Mouse (Mus musculus): Measurements from ENCODE around the gene Phf8. TPM values are rescaled to one million over a fixed set of nuclear protein-coding genes. Genes with fewer than 3 reads are reported as not detected.

The Phf8 gene
- polyA plus RNA-seq, 1 experiment from 2014 or later, result 21.3 TPM

- 77% methylated on average over 2 of the region's 2 CpGs for WGBS
- peaks cover 15% of the 10 kb centered on the region for H3K27me3 ChIP-seq (ENCODE audit: insufficient read depth, poor library complexity, severe bottlenecking)
- no peak overlapping the region for H3K4me3 ChIP-seq
- H3K4me1 ChIP-seq (replicated peaks), result no peaks in the 10 kb centered on the region
- DNase-seq (ENCODE audit: low spot score), result no peak
- H3K27ac ChIP-seq, result no peak overlapping the region
- H3K9me3 ChIP-seq, result no peaks in the 10 kb centered on the region
- no peaks in the 10 kb centered on the region for H3K36me3 ChIP-seq
Measured at GRCm38 (mm10) chrX:151643386-151643785, 122.9 kb downstream of the Phf8 start.

- 56% methylated on average over 2 of the region's 2 CpGs for WGBS
- no peaks in the 10 kb centered on the region for H3K9me3 ChIP-seq
- H3K36me3 ChIP-seq, result no peaks in the 10 kb centered on the region
- H3K4me3 ChIP-seq, result no peak overlapping the region
- no peak overlapping the region for H3K27ac ChIP-seq
- no peak for DNase-seq (ENCODE audit: low spot score)
- no peaks in the 10 kb centered on the region for H3K4me1 ChIP-seq (replicated peaks)
- H3K27me3 ChIP-seq (ENCODE audit: insufficient read depth, poor library complexity, severe bottlenecking), result no peaks in the 10 kb centered on the region; the same call in 1 of the 2 replicates
Measured at GRCm38 (mm10) chrX:151653744-151654143, 133.3 kb downstream of the Phf8 start.

GRCm38 (mm10) chrX:151674492-151675171 is 154.2 kb downstream of the Phf8 start:
- Histone ChIP-seq H3K27ac (no peak overlapping the region), H3K27me3 (ENCODE audit: insufficient read depth, poor library complexity, severe bottlenecking) (no peaks in the 10 kb centered on the region)

More at GRCm38 (mm10) chrX:151674492-151675171, 154.2 kb downstream of the Phf8 start:
- Histone ChIP-seq H3K4me1 (replicated peaks) (no peaks in the 10 kb centered on the region), H3K36me3 (no peaks in the 10 kb centered on the region), H3K4me3 (no peak overlapping the region), H3K9me3 (no peaks in the 10 kb centered on the region)
- 86% methylated on average over 5 of the region's 5 CpGs for WGBS
- no peak for DNase-seq (ENCODE audit: low spot score)

Other genes starting within 250 kb of the Phf8 start
- 2.6 and 2.8 TPM in 2 replicates for gene Fam120c, start 176.5 kb upstream of the Phf8 start, polyA plus RNA-seq (2016; fragmentation: Nextera tagmentation; extraction: Ambion mirVana)

All from hindbrain, embryonic 10.5 days (tissue).